Mouse (Mus musculus): ENCODE data around the gene Rnpc3. TPM values are rescaled to one million over a fixed set of nuclear protein-coding genes. Genes with fewer than 3 reads are reported as not detected.
A peak's percentile ranks its signal among the peaks of the same experiment; 100 is the strongest.
"Not testable (repeated sequence)": the region's sequence is repeated elsewhere in the genome, so short reads cannot be mapped to it uniquely, and the experiment has no call there.

The Rnpc3 gene
- 10 to 100 TPM; 19.2 to 39.5 TPM for total RNA-seq (2021)

- DNase-seq (ENCODE audit: low spot score in 2 of 2): peak; percentile 96 to 97
- intact Hi-C loops (cut with DNase I): loop anchor here (10.0 kb wide), 1 partner anchor 1995 kb away; no protein-coding TSS in a partner anchor
Measured at GRCm38 (mm10) chr3:113629606-113630359, at the start of gene Rnpc3. Gene Rnpc3 (minus strand): TSS chr3:113630149.

- intact Hi-C loops (cut with DNase I): loop anchor here (10.0 kb wide), 2 partner anchors 448 to 1988 kb away; no protein-coding TSS in a partner anchor
- DNase-seq (ENCODE audit: low spot score in 2 of 2): no peak
Measured at GRCm38 (mm10) chr3:113656940-113657339, 27.0 kb upstream of the Rnpc3 start.

- intact Hi-C loops (cut with DNase I): loop anchor here (5.0 to 10.0 kb wide), 3 partner anchors 378 to 1990 kb away; partner anchors contain the start of gene Col11a1
- DNase-seq (ENCODE audit: low spot score in 2 of 2): no peak
Measured at GRCm38 (mm10) chr3:113654335-113654734, 24.4 kb upstream of the Rnpc3 start.

GRCm38 (mm10) chr3:113651386-113651785, 21.4 kb upstream of the Rnpc3 start:
- intact Hi-C loops (cut with DNase I): loop anchor here (5.0 to 10.0 kb wide), 3 partner anchors 381 to 1993 kb away; partner anchors contain the start of gene Col11a1
- not testable (repeated sequence) for DNase-seq (ENCODE audit: low spot score in 2 of 2)

- no peak for DNase-seq (ENCODE audit: low spot score in 2 of 2)
- intact Hi-C loops (cut with DNase I): loop anchor here (10.0 kb wide), 1 partner anchor 1985 kb away; no protein-coding TSS in a partner anchor
Measured at GRCm38 (mm10) chr3:113639545-113639944, 9.6 kb upstream of the Rnpc3 start.

DNA sequence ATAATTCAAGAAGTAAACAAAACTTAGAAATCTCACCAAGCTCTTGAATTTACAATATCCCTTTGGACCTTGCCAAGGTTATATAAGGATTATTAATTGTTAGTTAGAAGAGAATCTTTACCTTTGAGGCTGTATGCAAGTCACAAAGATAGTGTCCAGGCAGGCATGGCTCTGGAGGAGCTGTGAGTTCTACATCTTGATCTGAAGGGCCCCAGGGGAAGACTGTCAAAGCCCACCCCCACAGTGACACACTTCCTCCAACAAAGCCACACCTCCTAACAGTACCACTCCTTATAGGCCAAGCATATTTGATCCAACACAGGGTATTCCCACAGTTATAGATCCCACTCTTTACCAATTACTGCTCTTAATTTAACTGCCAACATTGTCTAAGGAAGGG, 4.3 kb upstream of the Rnpc3 start:
- intact Hi-C loops (cut with DNase I): loop anchor here (10.0 kb wide), 1 partner anchor 1991 kb away; no protein-coding TSS in a partner anchor
- DNase-seq (ENCODE audit: low spot score in 2 of 2): no peak

DNA sequence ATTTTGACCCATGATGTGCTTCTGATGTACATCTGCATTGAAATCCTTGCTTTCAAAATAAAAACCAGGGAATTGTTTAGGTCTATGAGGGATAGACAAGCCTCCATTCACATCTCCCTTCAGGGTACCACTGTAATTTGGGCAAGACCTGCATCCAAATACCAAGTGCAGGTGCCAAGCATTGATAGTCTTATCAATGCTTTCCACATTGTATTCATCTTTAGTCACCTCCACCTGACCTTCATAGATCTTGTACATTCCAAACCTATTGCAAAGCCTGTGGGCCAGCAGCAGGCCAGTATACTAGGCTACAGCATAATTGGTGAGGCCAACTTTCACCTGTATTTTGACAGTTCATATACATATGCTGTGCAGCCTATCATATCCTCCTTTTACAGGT, 1.7 kb upstream of the Rnpc3 start:
- intact Hi-C loops (cut with DNase I): loop anchor here (10.0 kb wide), 1 partner anchor 1993 kb away; no protein-coding TSS in a partner anchor

DNA sequence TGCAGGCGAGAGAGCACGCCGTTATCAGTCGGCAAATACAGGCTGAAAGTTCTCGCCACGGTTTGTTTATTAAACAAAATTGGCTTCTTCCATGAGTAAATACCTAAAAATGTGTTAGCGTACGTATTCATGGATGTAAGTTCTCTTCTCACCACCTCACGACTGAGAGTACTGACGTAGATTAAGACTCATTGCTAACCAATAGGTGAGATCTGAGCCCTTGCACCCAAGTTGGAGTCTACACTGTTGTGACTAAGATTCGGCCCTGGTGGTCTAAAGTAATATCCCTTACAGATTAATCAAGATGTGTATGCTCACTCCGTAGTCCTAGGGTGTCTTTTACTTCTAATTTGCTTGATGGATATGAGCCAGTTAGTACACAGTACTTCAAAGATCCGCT, 615 bp upstream of the Rnpc3 start:
- intact Hi-C loops (cut with DNase I): loop anchor here (10.0 kb wide), 1 partner anchor 1994 kb away; no protein-coding TSS in a partner anchor
- DNase-seq (ENCODE audit: low spot score in 2 of 2): no peak

More for the DNA sequence above, 1.7 kb upstream of the Rnpc3 start:
- DNase-seq (ENCODE audit: low spot score in 2 of 2): no peak

- no peak for DNase-seq (ENCODE audit: low spot score in 2 of 2)
- intact Hi-C loops (cut with DNase I): no loop called here
Measured at GRCm38 (mm10) chr3:113606599-113606998, 23.4 kb downstream of the Rnpc3 start, which contains the start of gene Amy1. Gene Amy1 (minus strand): TSS chr3:113606699.

GRCm38 (mm10) chr3:113590844-113591243, 39.1 kb downstream of the Rnpc3 start:
- intact Hi-C loops (cut with DNase I): no loop called here
- no peak for DNase-seq (ENCODE audit: low spot score in 2 of 2)

- intact Hi-C loops (cut with DNase I): no loop called here
- DNase-seq (ENCODE audit: low spot score in 2 of 2): no peak
Measured at GRCm38 (mm10) chr3:113574578-113574977, 55.4 kb downstream of the Rnpc3 start.

DNA sequence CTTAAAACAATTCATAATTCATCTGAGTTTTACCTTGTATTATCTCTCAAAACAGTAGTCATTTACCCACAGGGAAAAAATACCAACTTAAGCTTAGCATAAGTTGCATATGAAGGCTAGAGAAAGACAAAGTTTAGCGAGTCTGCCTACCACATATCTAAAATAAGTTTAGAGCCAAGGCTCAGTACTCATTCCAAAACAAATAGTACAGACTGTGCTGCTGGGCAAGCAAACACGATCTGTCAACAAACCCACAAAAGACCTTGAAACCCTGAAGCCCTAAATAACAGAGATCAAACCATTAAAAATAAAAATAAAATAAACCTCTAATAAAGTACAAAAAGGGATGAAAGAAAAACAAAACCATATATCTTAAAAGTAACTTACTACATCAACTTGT, 55.8 kb downstream of the Rnpc3 start:
- intact Hi-C loops (cut with DNase I): no loop called here
- no peak for DNase-seq (ENCODE audit: low spot score in 2 of 2)

- intact Hi-C loops (cut with DNase I): no loop called here
- DNase-seq (ENCODE audit: low spot score in 2 of 2): no peak
Measured at GRCm38 (mm10) chr3:113572158-113572557, 57.8 kb downstream of the Rnpc3 start.

Other genes with a start within 250 kb of the Rnpc3 start
- gene Amy2a1, start 97.7 kb downstream of the Rnpc3 start, total RNA-seq (2021): not detected
- 10 to 100 TPM in 1 of 2 experiments, 1 to 10 TPM in 1; 8.4 to 12.3 TPM for gene Amy1, start 23.4 kb downstream of the Rnpc3 start, total RNA-seq (2021)

Data from left cerebral cortex, postnatal 36 days (tissue).